Mouse (Mus musculus) megakaryocyte-erythroid progenitor cell, adult 5 weeks (primary cell): ENCODE measurements around the gene Ubxn11. TPM values are rescaled to one million over a fixed set of nuclear protein-coding genes. Genes with fewer than 3 reads are reported as not detected.

Experiments
- polyA plus RNA-seq: library from polyadenylated mRNA; stranded (reverse); fragments of >175 nt; gene quantifications from 2 replicates; pipeline ENCODE4 v1.2.3, GENCODE M21; 2012

Gene Ubxn11
- polyA plus RNA-seq, result 33.5 and 39.3 TPM in 2 replicates

GRCm38 (mm10) chr4:134101979-134102741, at the start of gene Ubxn11:
Gene Ubxn11, plus strand, starts transcription at chr4:134102570.

GRCm38 (mm10) chr4:134053538-134053937, 48.8 kb upstream of the Ubxn11 start, which contains the start of gene Zfp683:
Gene Zfp683, plus strand, starts transcription at chr4:134053838.

GRCm38 (mm10) chr4:134060135-134060865, 42.1 kb upstream of the Ubxn11 start, which contains the start of gene Crybg2:
Gene Crybg2, plus strand, starts transcription at chr4:134060815.

GRCm38 (mm10) chr4:134094923-134095547, 7.3 kb upstream of the Ubxn11 start, which contains the start of gene Cd52:
Gene Cd52, minus strand, starts transcription at chr4:134095082.

GRCm38 (mm10) chr4:134128221-134128982, 26.0 kb downstream of the Ubxn11 start, which contains the start of gene Sh3bgrl3:
Gene Sh3bgrl3, minus strand, starts transcription at chr4:134128789.

Other genes with a start within 250 kb of the Ubxn11 start
- 149 and 205 TPM in 2 replicates for gene Rps6ka1, start 214.8 kb upstream of the Ubxn11 start, polyA plus RNA-seq
- 2,484 and 2,821 TPM in 2 replicates for gene Hmgn2, start 133.9 kb upstream of the Ubxn11 start, polyA plus RNA-seq
- 24.5 and 27.5 TPM in 2 replicates for gene Dhdds, start 101.7 kb upstream of the Ubxn11 start, polyA plus RNA-seq
- gene Lin28a, start 83.7 kb upstream of the Ubxn11 start, polyA plus RNA-seq, result 0.30 and 0.51 TPM in 2 replicates
- gene Zfp683, start 48.7 kb upstream of the Ubxn11 start, polyA plus RNA-seq, result 0.15 TPM in 1 of 2 replicates, not detected in the other
- gene Crybg2, start 41.8 kb upstream of the Ubxn11 start, polyA plus RNA-seq, result 1.4 and 2.4 TPM in 2 replicates
- 131 and 232 TPM in 2 replicates for gene Cd52, start 7.5 kb upstream of the Ubxn11 start, polyA plus RNA-seq
- 886 and 1,036 TPM in 2 replicates for gene Sh3bgrl3, start 26.2 kb downstream of the Ubxn11 start, polyA plus RNA-seq
- 41.4 and 47.6 TPM in 2 replicates for gene Cep85, start 84.5 kb downstream of the Ubxn11 start, polyA plus RNA-seq
- not detected in 2 replicates for gene Gm7534, start 100.4 kb downstream of the Ubxn11 start, polyA plus RNA-seq
- not detected in 2 replicates for gene Catsper4, start 124.8 kb downstream of the Ubxn11 start, polyA plus RNA-seq
- 0.23 and 0.50 TPM in 2 replicates for gene Cnksr1, start 135.8 kb downstream of the Ubxn11 start, polyA plus RNA-seq
- gene E130218I03Rik, start 141.1 kb downstream of the Ubxn11 start, polyA plus RNA-seq, result 0.10 and 0.25 TPM in 2 replicates
- 60.4 and 65.0 TPM in 2 replicates for gene Zfp593, start 143.0 kb downstream of the Ubxn11 start, polyA plus RNA-seq
- gene Gm30191, start 144.4 kb downstream of the Ubxn11 start, polyA plus RNA-seq, result not detected in 2 replicates
- gene Grrp1, start 151.5 kb downstream of the Ubxn11 start, polyA plus RNA-seq, result 0.43 and 0.83 TPM in 2 replicates
- gene Pdik1l, start 185.3 kb downstream of the Ubxn11 start, polyA plus RNA-seq, result 1.9 and 3.0 TPM in 2 replicates
- gene Trim63, start 212.6 kb downstream of the Ubxn11 start, polyA plus RNA-seq, result not detected in 2 replicates
- gene Slc30a2, start 240.6 kb downstream of the Ubxn11 start, polyA plus RNA-seq, result 0.09 and 0.11 TPM in 2 replicates